Mouse (Mus musculus) midbrain, embryonic 14.5 days (tissue): Measurements from ENCODE around the gene Lrig3. TPM values are rescaled to one million over a fixed set of nuclear protein-coding genes. Genes with fewer than 3 reads are reported as not detected.
A peak's percentile ranks its signal among the peaks of the same experiment; 100 is the strongest.

ENCODE experiments used
- ATAC-seq: fragments of 200-750 bp; cut with Nextera tagmentation; 2 replicates; pipeline ENCODE4 v1.8.0; 2017; ENCODE audit warnings: moderate number of reproducible peaks, moderate library complexity; ENCODE audit not compliant: low FRiP score, low TSS enrichment
- DNase-seq: peaks from one replicate; pipeline ENCODE4 v3.0.0-alpha.2; 2015
- H3K27ac ChIP-seq: fragments of 300-500 bp; sonication (generic); replicated peaks from 2 replicates; pipeline ENCODE4 v1.5.1; 2014; ENCODE audit warnings: mild to moderate bottlenecking, low read depth, low read length, moderate library complexity
- H3K27me3 ChIP-seq: fragments of 300-500 bp; sonication (generic); 2 replicates; pipeline ENCODE4 v1.6.1; 2014; ENCODE audit warnings: low read length, control low read depth, mixed read lengths; ENCODE audit not compliant: control insufficient read depth, insufficient read depth
- H3K36me3 ChIP-seq: fragments of 300-500 bp; sonication (generic); 2 replicates; pipeline ENCODE4 v1.6.1; 2014; ENCODE audit warnings: low read length, control low read depth; ENCODE audit not compliant: control insufficient read depth, insufficient read depth
- H3K4me1 ChIP-seq: fragments of 300-500 bp; sonication (generic); 2 replicates; pipeline ENCODE4 v1.6.1; 2014; ENCODE audit warnings: mild to moderate bottlenecking, antibody characterized with exemption, low read length, control low read depth; ENCODE audit not compliant: control insufficient read depth, insufficient read depth
- H3K4me2 ChIP-seq: fragments of 300-500 bp; sonication (generic); 2 replicates; pipeline ENCODE4 v1.6.1; 2014; ENCODE audit warnings: mild to moderate bottlenecking, low read length, moderate library complexity
- H3K4me3 ChIP-seq: fragments of 300-500 bp; sonication (generic); replicated peaks from 2 replicates; pipeline ENCODE4 v1.5.1; 2014; ENCODE audit warnings: low read depth, low read length
- H3K9ac ChIP-seq: fragments of 300-500 bp; sonication (generic); replicated peaks from 2 replicates; pipeline ENCODE4 v1.6.1; 2014; ENCODE audit warnings: mild to moderate bottlenecking, low read length, moderate library complexity
- H3K9me3 ChIP-seq: fragments of 300-500 bp; sonication (generic); 2 replicates; pipeline ENCODE4 v1.6.1; 2016; ENCODE audit warnings: low read length, control low read depth, mixed read lengths; ENCODE audit not compliant: control insufficient read depth
- WGBS: fragments of 180-500 bp; shearing (Covaris S2); extraction: QIAGEN DNeasy Blood & Tissue Kit; methylation state at CpG from one replicate; pipeline ENCODE4 v1.1.7; 2014; 5-methylcytosine and 5-hydroxymethylcytosine counted together
- polyA plus RNA-seq: library from polyadenylated mRNA; unstranded; fragments of >200 nt; fragmentation: Nextera tagmentation; extraction: Ambion mirVana; gene quantifications from 2 replicates; pipeline ENCODE4 v1.2.1, GENCODE M21; 2014

The Lrig3 gene
- 2.4 and 5.5 TPM in 2 replicates for polyA plus RNA-seq

- ATAC-seq (peak; percentile 87), DNase-seq (peak; percentile 91)
- WGBS: under 1% methylated on average over 62 of the region's 62 CpGs
These were observed at the start of gene Lrig3 for GRCm38 (mm10) chr10:125965968-125966480. Gene Lrig3 (plus strand): TSS chr10:125966168.

GRCm38 (mm10) chr10:125916781-125917180 lies 49.2 kb upstream of the Lrig3 start:
- DNase-seq (peak; percentile 25), ATAC-seq (no peak)
- 50% methylated on average over 6 of the region's 6 CpGs for WGBS

More at GRCm38 (mm10) chr10:125965968-125966480, at the start of gene Lrig3:
- peak within 1 kb of the TSS; percentile 99 for H3K4me2 ChIP-seq
- H3K4me3 ChIP-seq: peak within 1 kb of the TSS; percentile 74
- no peaks in the 10 kb centered on the region for H3K9me3 ChIP-seq
- H3K4me1 ChIP-seq: peaks cover 14% of the 10 kb centered on the region
- H3K27ac ChIP-seq: peak within 1 kb of the TSS; percentile 68
- H3K27me3 ChIP-seq: peaks cover 8% of the 10 kb centered on the region; the same call in 1 of the 2 replicates
- H3K36me3 ChIP-seq: no peaks in the 10 kb centered on the region
- peak within 1 kb of the TSS; percentile 65 for H3K9ac ChIP-seq

GRCm38 (mm10) chr10:125917436-125917871 lies 48.5 kb upstream of the Lrig3 start:
- WGBS: 14% methylated on average over 9 of the region's 9 CpGs
- Histone ChIP-seq H3K4me2 (peak overlapping the region; percentile 37), H3K27me3 (no peaks in the 10 kb centered on the region), H3K4me3 (no peak overlapping the region), H3K4me1 (peaks cover 4% of the 10 kb centered on the region; the same call in 1 of the 2 replicates), H3K9me3 (no peaks in the 10 kb centered on the region), H3K27ac (no peak overlapping the region), H3K36me3 (no peaks in the 10 kb centered on the region), H3K9ac (no peak overlapping the region)
- peak; percentile 42 for DNase-seq
- ATAC-seq: no peak

More at GRCm38 (mm10) chr10:125916781-125917180, 49.2 kb upstream of the Lrig3 start:
- no peaks in the 10 kb centered on the region for H3K27me3 ChIP-seq
- no peak overlapping the region for H3K4me3 ChIP-seq
- peak overlapping the region; percentile 41; the same call in 1 of the 2 replicates for H3K27ac ChIP-seq
- H3K9me3 ChIP-seq: no peaks in the 10 kb centered on the region
- peaks cover 4% of the 10 kb centered on the region; the same call in 1 of the 2 replicates for H3K4me1 ChIP-seq
- no peaks in the 10 kb centered on the region for H3K36me3 ChIP-seq
- H3K9ac ChIP-seq: no peak overlapping the region
- H3K4me2 ChIP-seq: no peak overlapping the region

GRCm38 (mm10) chr10:125918994-125919393 lies 47.0 kb upstream of the Lrig3 start:
- 83% methylated on average over 1 of the region's 1 CpGs for WGBS
- DNase-seq (no peak), ATAC-seq (no peak)
- Histone ChIP-seq H3K9me3 (no peaks in the 10 kb centered on the region), H3K4me2 (no peak overlapping the region), H3K4me3 (no peak overlapping the region), H3K36me3 (no peaks in the 10 kb centered on the region), H3K4me1 (peaks cover 4% of the 10 kb centered on the region; the same call in 1 of the 2 replicates), H3K9ac (no peak overlapping the region), H3K27ac (no peak overlapping the region), H3K27me3 (no peaks in the 10 kb centered on the region)

GRCm38 (mm10) chr10:125921654-125922446 lies 44.1 kb upstream of the Lrig3 start:
- Histone ChIP-seq H3K4me2 (no peak overlapping the region), H3K4me3 (no peak overlapping the region), H3K9ac (no peak overlapping the region), H3K27ac (no peak overlapping the region), H3K27me3 (no peaks in the 10 kb centered on the region), H3K36me3 (no peaks in the 10 kb centered on the region), H3K9me3 (no peaks in the 10 kb centered on the region), H3K4me1 (peaks cover 4% of the 10 kb centered on the region; the same call in 1 of the 2 replicates)
- no peak for ATAC-seq
- DNase-seq: no peak
- 38% methylated on average over 6 of the region's 6 CpGs for WGBS

- no peak overlapping the region for H3K4me3 ChIP-seq
- no peaks in the 10 kb centered on the region for H3K27me3 ChIP-seq
- ATAC-seq (no peak), DNase-seq (no peak)
- no peaks in the 10 kb centered on the region for H3K9me3 ChIP-seq
- no peaks in the 10 kb centered on the region for H3K4me1 ChIP-seq
- no peaks in the 10 kb centered on the region for H3K36me3 ChIP-seq
- no peak overlapping the region for H3K27ac ChIP-seq
- H3K9ac ChIP-seq: no peak overlapping the region
- no peak overlapping the region for H3K4me2 ChIP-seq
- 82% methylated on average over 3 of the region's 3 CpGs for WGBS
These were observed 36.0 kb upstream of the Lrig3 start for GRCm38 (mm10) chr10:125929961-125930360.

- no peak for DNase-seq
- H3K4me3 ChIP-seq: no peak overlapping the region
- H3K36me3 ChIP-seq: no peaks in the 10 kb centered on the region
- no peaks in the 10 kb centered on the region for H3K27me3 ChIP-seq
- ATAC-seq: no peak
- H3K9me3 ChIP-seq: no peaks in the 10 kb centered on the region
- H3K27ac ChIP-seq: no peak overlapping the region
- no peak overlapping the region for H3K4me2 ChIP-seq
- H3K9ac ChIP-seq: no peak overlapping the region
- no peaks in the 10 kb centered on the region for H3K4me1 ChIP-seq
- 82% methylated on average over 6 of the region's 6 CpGs for WGBS
These were observed 32.6 kb upstream of the Lrig3 start for GRCm38 (mm10) chr10:125933388-125933787.

GRCm38 (mm10) chr10:125934095-125934494 lies 31.9 kb upstream of the Lrig3 start:
- ATAC-seq (no peak), DNase-seq (no peak)
- H3K27me3 ChIP-seq: no peaks in the 10 kb centered on the region
- WGBS: 64% methylated on average over 3 of the region's 3 CpGs
- no peaks in the 10 kb centered on the region for H3K9me3 ChIP-seq
- H3K4me3 ChIP-seq: no peak overlapping the region
- no peak overlapping the region for H3K9ac ChIP-seq
- H3K4me1 ChIP-seq: no peaks in the 10 kb centered on the region
- H3K27ac ChIP-seq: no peak overlapping the region
- H3K36me3 ChIP-seq: no peaks in the 10 kb centered on the region
- no peak overlapping the region for H3K4me2 ChIP-seq
